Mouse (Mus musculus) heart, embryonic 14.5 days (tissue): ENCODE data around the gene Tmigd1. TPM values are rescaled to one million over a fixed set of nuclear protein-coding genes. Genes with fewer than 3 reads are reported as not detected.

Experiments
- ATAC-seq: fragments of 200-750 bp; cut with Nextera tagmentation; 2 replicates; pipeline ENCODE4 v1.8.0; 2017; ENCODE audit warnings: low read depth, moderate TSS enrichment; ENCODE audit not compliant: insufficient number of reproducible peaks, insufficient read depth, low FRiP score
- H3K27ac ChIP-seq, 2 experiments: fragments of 200-500 bp in 1 of 2; fragments of 300-500 bp in 1 of 2; sonication (generic) in 1 of 2; replicated peaks in 1 of 2; 2 replicates each; pipeline ENCODE4 v1.5.1; 2012 to 2014; ENCODE audit warnings: low read depth in 2 of 2, low read length in 2 of 2, control low read depth in 1 of 2, mild to moderate bottlenecking in 1 of 2, mixed read lengths in 1 of 2; ENCODE audit not compliant: control insufficient read depth in 1 of 2, insufficient read depth in 1 of 2
- H3K27me3 ChIP-seq: fragments of 300-500 bp; sonication (generic); 2 replicates; pipeline ENCODE4 v1.6.1; 2014; ENCODE audit warnings: mild to moderate bottlenecking, low read length, control low read depth; ENCODE audit not compliant: control insufficient read depth, insufficient read depth
- H3K36me3 ChIP-seq: fragments of 300-500 bp; sonication (generic); 2 replicates; pipeline ENCODE4 v1.6.1; 2014; ENCODE audit warnings: mild to moderate bottlenecking, control low read depth, low read length, mixed read lengths; ENCODE audit not compliant: control insufficient read depth, insufficient read depth
- H3K4me1 ChIP-seq, 2 experiments: fragments of 200-500 bp in 1 of 2; fragments of 300-500 bp in 1 of 2; sonication (generic) in 1 of 2; 2 replicates each; pipeline ENCODE4 v1.6.1; 2012 to 2014; ENCODE audit warnings: low read length in 2 of 2, control low read depth in 1 of 2, mixed read lengths in 1 of 2; ENCODE audit not compliant: control insufficient read depth in 2 of 2, insufficient read depth in 2 of 2
- H3K4me2 ChIP-seq: fragments of 300-500 bp; sonication (generic); 2 replicates; pipeline ENCODE4 v1.6.1; 2014; ENCODE audit warnings: mild to moderate bottlenecking, low read length
- H3K4me3 ChIP-seq, 2 experiments: fragments of 200-500 bp in 1 of 2; fragments of 300-500 bp in 1 of 2; sonication (generic) in 1 of 2; 2 replicates each; pipeline ENCODE4 v1.5.1; 2012 to 2014; ENCODE audit warnings: low read length in 2 of 2, mild to moderate bottlenecking in 2 of 2, control low read depth in 1 of 2, low read depth in 1 of 2, moderate library complexity in 1 of 2; ENCODE audit not compliant: control insufficient read depth in 1 of 2, insufficient read depth in 1 of 2
- H3K9ac ChIP-seq: fragments of 300-500 bp; sonication (generic); 2 replicates; pipeline ENCODE4 v1.6.1; 2014; ENCODE audit warnings: mild to moderate bottlenecking, low read length
- H3K9me3 ChIP-seq: fragments of 300-500 bp; sonication (generic); 2 replicates; pipeline ENCODE4 v1.6.1; 2016; ENCODE audit warnings: low read length, control low read depth; ENCODE audit not compliant: control insufficient read depth
- WGBS: fragments of 180-500 bp; shearing (Covaris S2); extraction: QIAGEN DNeasy Blood & Tissue Kit; methylation state at CpG from one replicate; pipeline ENCODE4 v1.1.7; 2014; 5-methylcytosine and 5-hydroxymethylcytosine counted together
- polyA plus RNA-seq: library from polyadenylated mRNA; unstranded; fragments of >200 nt; fragmentation: Nextera tagmentation; extraction: Ambion mirVana; gene quantifications from 2 replicates; pipeline ENCODE4 v1.2.1, GENCODE M21; 2014

Gene Tmigd1
- polyA plus RNA-seq, 1 experiment from 2014 or later, result not detected

DNA sequence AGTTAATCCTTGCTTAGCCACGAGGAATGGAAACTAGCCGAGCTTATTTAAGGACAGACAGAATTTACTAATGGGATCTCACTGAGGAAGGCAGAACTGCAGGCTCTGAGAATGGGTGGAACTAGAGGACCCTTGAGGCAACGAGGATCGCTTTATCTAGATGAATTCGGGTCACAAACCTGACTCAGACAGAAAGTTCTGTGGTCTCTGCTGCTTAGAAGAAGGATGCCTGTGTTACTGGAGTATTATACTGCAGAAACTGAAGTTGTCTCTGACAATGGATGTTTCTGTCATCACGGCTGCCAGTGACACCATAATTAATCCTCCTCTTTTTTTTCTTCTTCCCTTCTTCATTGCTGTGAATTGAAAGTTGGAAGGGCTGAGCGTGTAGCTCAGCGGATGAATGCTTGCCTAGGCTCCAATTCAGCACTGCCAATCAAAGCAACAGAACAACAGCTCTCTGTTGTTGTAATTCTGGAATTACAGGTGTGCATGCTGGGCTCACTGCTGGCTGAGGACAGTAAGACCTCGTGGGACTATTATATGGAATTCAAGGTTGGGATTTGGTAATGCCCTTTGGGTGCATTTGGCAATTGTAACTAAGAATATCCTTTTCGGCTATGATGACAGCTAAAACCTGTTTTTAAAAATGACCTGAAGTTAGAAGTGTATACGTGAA, 29.3 kb upstream of the Tmigd1 start:
- Histone ChIP-seq H3K4me1 (peaks cover 0 to 2% of the 10 kb centered on the region in 2 experiments; a peak in 1 of 4 replicates), H3K9me3 (no peaks in the 10 kb centered on the region), H3K27ac (no peak overlapping the region), H3K4me3 (no peak overlapping the region), H3K9ac (no peak overlapping the region), H3K27me3 (no peaks in the 10 kb centered on the region), H3K4me2 (no peak overlapping the region), H3K36me3 (no peaks in the 10 kb centered on the region)
- ATAC-seq, result no peak
- 69% methylated on average over 11 of the region's 11 CpGs for WGBS

DNA sequence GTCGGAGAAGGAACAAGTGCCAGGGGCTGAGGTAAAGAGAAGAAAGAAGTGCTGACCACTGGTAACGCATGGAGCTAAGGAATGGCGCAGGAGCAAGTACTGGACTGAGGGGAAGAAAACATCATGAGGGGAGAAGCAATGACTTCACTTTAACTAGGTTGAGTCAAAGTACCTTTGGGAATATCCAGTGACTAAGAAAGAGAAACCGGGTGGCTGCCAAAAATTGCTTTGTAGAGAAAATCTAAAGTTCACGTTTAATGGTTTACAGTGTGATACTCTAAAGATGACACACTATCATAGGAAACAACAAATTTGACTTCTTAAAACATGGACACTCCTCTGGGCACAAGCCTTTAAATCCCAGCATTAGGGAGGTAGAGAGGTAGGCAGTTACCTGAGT, 28.1 kb upstream of the Tmigd1 start:
- no peaks in the 10 kb centered on the region for H3K36me3 ChIP-seq
- 78% methylated on average over 5 of the region's 5 CpGs for WGBS
- no peak for ATAC-seq
- H3K4me3 ChIP-seq, result no peak overlapping the region
- H3K4me2 ChIP-seq, result no peak overlapping the region
- H3K4me1 ChIP-seq, result peaks cover 0 to 2% of the 10 kb centered on the region in 2 experiments; a peak in 1 of 4 replicates
- no peaks in the 10 kb centered on the region for H3K9me3 ChIP-seq
- H3K9ac ChIP-seq, result no peak overlapping the region
- H3K27ac ChIP-seq, result no peak overlapping the region
- no peaks in the 10 kb centered on the region for H3K27me3 ChIP-seq

DNA sequence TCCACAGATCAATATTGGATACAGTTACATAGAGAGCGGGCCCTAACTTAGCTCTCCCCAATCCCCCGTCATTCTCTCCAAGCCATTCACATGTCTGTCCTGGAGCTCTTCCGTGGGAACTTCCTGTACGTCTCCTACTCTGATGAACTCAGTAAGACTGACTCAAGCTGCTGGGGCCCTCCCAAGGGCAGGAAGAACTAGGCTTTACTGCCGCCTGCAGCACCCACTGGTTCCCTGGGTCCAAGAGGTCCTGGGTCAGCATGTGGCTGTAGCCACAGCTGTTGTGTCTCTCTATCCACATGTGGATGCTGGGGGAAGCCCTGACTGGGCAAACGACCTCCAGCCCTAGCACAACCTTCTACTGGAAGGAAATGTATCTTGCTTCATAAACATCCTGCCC, 27.2 kb upstream of the Tmigd1 start:
- WGBS, result 53% methylated on average over 6 of the region's 6 CpGs
- Histone ChIP-seq H3K4me3 (no peak overlapping the region), H3K4me2 (no peak overlapping the region), H3K27me3 (no peaks in the 10 kb centered on the region), H3K27ac (no peak overlapping the region), H3K9me3 (no peaks in the 10 kb centered on the region), H3K9ac (no peak overlapping the region), H3K36me3 (no peaks in the 10 kb centered on the region), H3K4me1 (peaks cover 0 to 2% of the 10 kb centered on the region in 2 experiments; a peak in 1 of 4 replicates)
- no peak for ATAC-seq

DNA sequence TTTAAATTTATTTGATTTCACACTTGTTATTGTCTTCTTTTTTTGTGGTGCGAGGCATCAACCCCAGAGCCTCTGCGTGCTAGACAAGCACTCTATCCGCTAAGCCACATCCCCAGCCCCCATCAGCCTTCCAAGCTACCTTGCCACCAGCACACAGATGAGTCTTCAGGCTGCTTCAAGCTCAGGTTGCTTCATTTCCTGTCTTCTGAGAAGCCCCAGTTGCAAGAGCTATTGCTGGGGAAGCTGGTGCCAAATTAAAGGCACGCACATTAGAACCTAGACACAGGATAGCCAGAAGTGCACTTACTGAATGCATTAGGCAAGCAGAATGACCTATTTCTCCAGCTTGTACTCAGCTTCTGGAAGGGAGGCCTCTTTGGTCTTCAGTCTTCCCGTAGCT, 22.1 kb upstream of the Tmigd1 start:
- Histone ChIP-seq H3K27me3 (no peaks in the 10 kb centered on the region), H3K36me3 (no peaks in the 10 kb centered on the region), H3K4me1 (peaks cover 0 to under 1% of the 10 kb centered on the region in 2 experiments; a peak in 1 of 4 replicates), H3K9ac (no peak overlapping the region), H3K9me3 (no peaks in the 10 kb centered on the region), H3K27ac (no peak overlapping the region), H3K4me3 (no peak overlapping the region), H3K4me2 (no peak overlapping the region)
- 88% methylated on average over 5 of the region's 5 CpGs for WGBS
- ATAC-seq, result no peak

DNA sequence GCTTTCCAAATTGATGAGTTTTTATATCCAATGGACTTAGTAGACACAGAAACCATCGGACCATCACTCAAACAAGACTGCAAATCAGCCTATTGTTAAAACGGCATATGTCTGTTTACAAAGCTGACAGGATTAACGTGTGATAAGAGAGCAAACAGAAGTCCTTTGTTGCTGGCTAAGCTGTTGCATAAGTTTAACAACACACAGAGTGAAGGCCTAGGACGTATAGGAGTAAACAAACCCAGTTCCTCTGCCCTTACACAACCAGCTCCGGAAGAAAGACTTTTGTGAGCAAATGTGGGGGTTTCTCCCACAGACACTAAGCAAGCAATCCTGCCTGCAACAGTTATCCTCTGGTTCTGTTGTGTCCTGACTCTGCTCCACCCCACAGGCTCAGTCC, 17.5 kb upstream of the Tmigd1 start:
- H3K4me1 ChIP-seq, result peaks cover 3% of the 10 kb centered on the region in 2 experiments; a peak in 3 of 4 replicates
- no peak for ATAC-seq
- H3K36me3 ChIP-seq, result no peaks in the 10 kb centered on the region
- no peaks in the 10 kb centered on the region for H3K27me3 ChIP-seq
- no peak overlapping the region for H3K27ac ChIP-seq
- H3K4me3 ChIP-seq, result no peak overlapping the region
- WGBS, result 48% methylated on average over 5 of the region's 5 CpGs
- no peak overlapping the region for H3K9ac ChIP-seq
- no peaks in the 10 kb centered on the region for H3K9me3 ChIP-seq
- no peak overlapping the region for H3K4me2 ChIP-seq

DNA sequence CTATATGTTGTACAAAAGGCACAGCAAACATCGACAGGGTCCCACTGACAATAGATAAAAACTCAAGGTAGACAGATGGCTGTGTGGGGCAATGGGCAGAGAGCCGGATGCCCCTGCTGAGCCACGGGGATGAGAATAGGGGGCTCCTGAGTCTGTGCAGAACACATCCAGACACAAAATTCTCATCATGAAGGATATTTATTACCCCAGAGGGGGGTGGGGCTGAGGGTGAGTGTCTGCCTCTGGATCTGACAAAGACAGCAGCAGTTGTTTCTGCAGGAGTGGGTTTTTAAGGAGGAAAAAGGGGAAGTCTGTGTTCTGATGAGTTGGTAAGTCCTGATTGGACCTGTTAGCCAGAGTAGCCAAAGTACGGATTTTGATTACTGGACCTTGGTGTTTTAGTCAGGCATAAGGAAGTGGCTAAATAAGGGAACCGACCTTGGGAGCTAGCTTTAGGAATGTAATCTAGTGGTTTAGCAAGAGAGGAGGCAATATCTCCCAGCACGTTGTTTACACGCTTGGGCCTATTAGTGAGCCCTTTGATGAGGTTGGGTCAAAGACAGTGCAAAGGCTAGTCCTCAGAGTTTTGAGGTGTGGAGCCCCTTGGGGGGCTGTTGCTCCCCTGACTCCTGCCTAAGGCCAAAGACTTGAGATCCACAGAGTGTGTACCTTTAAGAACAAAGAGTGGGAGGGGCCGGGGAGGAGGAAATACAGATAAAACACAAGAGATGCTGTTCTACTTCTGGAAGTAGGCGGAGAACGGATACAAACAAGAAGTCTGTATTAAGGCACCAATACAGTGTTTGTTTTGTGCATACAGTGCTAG, 12.4 kb upstream of the Tmigd1 start:
- no peaks in the 10 kb centered on the region for H3K9me3 ChIP-seq
- WGBS, result 34% methylated on average over 10 of the region's 10 CpGs
- no peak overlapping the region for H3K4me3 ChIP-seq
- H3K36me3 ChIP-seq, result no peaks in the 10 kb centered on the region
- no peak overlapping the region for H3K9ac ChIP-seq
- H3K27ac ChIP-seq, result peak overlapping the region; percentile 2 to 39; a peak in 1 of 4 replicates
- H3K4me1 ChIP-seq, result peaks cover 11% of the 10 kb centered on the region in 2 experiments
- H3K27me3 ChIP-seq, result no peaks in the 10 kb centered on the region
- H3K4me2 ChIP-seq, result peak overlapping the region; percentile 2
- ATAC-seq, result no peak

DNA sequence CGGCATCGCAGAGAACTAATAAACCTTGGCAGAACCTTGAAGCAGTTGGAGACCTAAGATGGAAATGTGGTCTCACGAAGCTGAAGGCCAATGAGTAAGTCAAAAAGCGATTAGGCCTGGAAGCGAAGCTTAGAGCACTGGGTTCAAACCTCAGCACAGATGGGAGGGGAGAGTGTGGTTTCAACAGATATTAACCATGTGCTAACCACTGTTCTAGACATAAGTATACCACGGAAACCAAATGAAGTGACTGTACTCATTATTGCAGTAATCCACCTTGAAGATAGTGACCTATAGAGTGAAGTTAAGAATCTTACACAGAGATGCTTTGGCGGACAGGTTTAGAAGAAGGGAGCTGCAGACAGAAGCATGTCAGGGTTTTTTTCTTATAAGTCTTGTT, 10.8 kb upstream of the Tmigd1 start:
- Histone ChIP-seq H3K27ac (no peak overlapping the region), H3K4me1 (peaks cover 11% of the 10 kb centered on the region in 2 experiments), H3K36me3 (no peaks in the 10 kb centered on the region), H3K9ac (no peak overlapping the region), H3K4me2 (no peak overlapping the region), H3K9me3 (no peaks in the 10 kb centered on the region), H3K4me3 (no peak overlapping the region), H3K27me3 (no peaks in the 10 kb centered on the region)
- no peak for ATAC-seq
- 85% methylated on average over 7 of the region's 7 CpGs for WGBS
